Mouse (Mus musculus) urinary bladder, adult 2 months (tissue): Measurements from ENCODE around the gene Mgll. TPM values are rescaled to one million over a fixed set of nuclear protein-coding genes. Genes with fewer than 3 reads are reported as not detected.

Experiments
- DNase-seq: peaks from one replicate; pipeline ENCODE4 v3.0.0; 2022; ENCODE audit warnings: low spot score
- polyA plus RNA-seq: library from polyadenylated mRNA; depleted of rRNA; stranded (reverse); fragments of >200 nt; gene quantifications from 2 replicates; pipeline ENCODE4 v1.2.3, GENCODE M21; 2012

Mgll gene
- polyA plus RNA-seq, 1 experiment = 66.3 TPM

DNA sequence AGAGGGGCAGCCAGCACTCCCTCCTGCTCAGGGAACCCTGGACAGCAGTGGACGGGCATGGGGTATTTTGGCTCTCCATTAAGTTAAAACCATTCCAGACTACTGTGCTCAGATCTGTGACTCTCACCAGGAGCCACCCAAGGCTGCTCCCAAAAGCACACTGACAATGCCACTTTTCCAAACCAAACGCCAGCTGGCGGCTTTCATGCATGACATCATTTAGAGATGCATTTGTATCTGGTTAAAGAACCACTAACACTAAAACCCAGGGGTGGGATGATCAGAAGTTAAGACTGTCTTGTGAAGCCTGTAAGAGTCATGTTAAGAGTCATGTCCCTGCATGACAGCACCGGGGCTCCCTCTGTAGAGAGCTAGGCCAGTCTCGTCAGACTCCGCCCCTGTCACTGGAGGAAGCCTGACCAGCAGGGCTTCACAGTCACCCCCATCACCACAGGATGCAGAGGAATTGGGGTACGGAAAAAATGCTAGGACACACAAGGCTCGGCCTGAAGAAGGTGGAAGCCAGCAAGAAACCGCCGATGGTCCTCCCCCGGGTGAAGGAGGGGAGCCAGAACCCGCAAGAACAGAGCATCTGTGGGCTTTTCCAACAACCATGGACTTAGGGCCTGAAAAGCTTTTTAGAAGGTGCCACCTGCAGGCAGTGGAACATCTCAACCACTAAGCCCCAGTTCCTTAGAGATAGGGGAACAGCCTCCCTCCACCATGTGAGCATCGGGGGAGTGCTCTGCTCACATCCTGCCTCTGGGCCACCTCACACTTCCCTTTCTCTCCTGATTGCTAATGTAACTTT is 103.4 kb downstream of the Mgll start:
- DNase-seq = no peak

DNA sequence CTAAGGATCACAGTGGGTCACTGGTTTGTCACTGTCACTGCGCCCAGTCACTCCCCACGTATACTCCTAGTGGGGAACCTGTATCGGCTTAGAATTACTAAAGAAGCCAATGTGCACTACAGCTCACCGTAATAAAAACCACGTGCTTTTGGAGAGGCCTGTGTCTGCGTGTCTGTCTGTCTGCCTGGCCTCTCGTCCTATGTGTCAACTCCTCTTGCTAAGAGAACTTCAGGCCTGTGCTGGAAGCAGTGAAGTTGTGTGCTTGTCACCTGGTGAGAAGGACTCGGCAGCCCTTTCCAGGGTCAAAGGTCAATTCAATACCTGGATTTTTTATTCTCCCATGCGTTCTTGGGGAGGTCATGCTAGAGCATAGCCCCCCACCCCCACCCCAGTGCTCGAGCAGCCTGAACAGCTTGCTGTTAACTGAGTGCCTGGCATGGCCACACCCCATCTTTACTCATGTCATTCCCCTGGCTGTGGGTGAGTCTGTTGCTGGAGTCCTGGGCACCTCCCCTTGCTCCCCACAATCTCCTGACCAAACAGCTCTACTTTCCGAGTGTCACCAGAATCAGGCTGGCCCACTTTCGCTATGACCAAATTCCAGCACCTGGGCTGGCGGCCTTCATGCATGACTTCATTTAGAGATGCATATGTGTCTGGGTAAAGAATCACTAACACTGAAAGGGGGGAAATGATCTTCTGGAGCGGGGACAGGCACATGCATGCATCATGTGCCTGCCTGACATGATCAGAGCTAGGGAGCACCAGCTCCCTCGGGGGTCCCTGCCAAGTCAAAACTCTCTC is 104.2 kb downstream of the Mgll start:
- DNase-seq = no peak

DNA sequence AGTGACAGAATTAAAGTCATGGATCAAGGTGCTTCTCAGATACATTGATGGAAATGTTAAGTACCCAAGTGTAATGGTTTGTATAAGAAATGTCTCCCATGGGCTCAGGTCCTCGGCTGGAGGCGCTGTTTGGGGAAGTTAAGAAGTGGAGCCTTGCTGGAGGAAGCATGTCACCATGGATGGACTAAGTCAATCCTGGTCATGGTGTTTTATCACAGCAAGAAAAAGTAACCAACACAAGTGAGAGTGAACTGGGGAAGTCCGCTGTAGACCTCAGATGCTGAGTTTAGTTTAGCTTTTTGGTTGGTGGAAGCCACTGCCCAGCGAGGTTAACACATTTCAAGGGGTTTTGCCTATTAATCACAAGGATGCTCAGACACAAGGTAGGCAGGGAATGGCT is 105.4 kb downstream of the Mgll start:
- DNase-seq = no peak

DNA sequence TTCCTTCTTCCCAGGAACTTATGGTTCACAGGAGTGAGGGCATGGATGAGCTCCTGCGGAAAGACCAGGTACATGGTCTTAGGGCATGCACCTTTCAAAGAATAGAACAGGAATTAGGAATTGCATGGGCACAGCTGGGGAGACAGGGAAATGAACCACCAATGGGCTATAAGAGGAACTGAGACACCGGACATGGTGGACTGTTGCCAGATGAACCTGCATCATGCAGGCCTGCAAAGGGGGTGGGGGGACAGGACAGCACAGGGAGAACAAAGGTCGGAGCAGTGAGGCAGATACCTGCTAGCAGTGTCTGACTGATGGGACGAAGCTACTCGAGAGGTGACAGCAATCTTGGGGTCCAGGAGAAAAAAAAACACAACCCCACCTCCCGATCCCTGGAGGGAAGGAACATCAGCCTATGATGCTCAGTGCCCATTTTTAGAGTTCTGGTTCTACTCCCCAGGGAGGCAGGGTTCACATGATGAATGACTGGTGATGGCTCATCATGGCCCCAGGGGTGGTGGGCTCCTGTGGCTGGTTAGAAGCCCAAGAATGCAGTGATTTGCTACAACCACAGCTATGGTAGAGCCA is 106.0 kb downstream of the Mgll start:
- no peak for DNase-seq

DNA sequence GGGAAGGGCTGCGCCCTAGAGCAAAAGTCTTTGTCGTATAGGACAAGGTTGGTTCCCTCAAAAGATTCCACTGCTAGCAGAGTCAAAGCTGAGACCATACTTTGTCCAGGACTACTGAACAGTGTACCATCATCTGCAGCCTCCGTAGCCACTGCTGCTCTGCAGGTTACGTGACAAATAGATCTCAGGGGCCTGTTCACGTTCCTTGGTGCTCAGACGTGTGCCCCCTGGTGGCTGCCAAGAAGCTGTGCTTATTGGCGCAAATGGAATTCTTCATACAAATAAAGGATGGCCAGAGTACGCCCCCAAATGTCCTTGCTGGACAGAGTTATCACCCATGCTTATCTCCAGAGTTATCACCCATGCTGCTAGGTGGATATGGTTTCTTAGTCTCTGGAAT is 107.2 kb downstream of the Mgll start:
- no peak for DNase-seq

DNA sequence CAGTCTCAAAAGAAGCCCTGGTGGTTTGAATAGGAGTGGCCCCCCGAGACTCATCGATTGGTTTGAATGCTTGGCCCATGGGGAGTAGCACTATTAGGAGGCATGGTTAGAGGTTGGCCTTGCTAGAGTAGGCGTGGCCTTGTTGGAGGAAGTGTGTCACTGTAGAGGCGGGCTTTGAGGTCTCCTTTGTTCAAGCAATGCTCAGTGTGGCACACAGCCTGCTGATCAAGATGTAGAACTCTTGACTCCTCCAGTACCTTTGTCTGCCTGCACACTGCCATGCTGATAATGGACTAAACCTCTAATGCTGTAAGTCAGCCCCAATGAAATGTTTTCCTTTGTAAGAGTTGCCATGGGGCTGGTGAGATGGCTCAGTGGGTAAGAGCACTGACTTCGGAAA is 108.5 kb downstream of the Mgll start:
- DNase-seq = no peak

DNA sequence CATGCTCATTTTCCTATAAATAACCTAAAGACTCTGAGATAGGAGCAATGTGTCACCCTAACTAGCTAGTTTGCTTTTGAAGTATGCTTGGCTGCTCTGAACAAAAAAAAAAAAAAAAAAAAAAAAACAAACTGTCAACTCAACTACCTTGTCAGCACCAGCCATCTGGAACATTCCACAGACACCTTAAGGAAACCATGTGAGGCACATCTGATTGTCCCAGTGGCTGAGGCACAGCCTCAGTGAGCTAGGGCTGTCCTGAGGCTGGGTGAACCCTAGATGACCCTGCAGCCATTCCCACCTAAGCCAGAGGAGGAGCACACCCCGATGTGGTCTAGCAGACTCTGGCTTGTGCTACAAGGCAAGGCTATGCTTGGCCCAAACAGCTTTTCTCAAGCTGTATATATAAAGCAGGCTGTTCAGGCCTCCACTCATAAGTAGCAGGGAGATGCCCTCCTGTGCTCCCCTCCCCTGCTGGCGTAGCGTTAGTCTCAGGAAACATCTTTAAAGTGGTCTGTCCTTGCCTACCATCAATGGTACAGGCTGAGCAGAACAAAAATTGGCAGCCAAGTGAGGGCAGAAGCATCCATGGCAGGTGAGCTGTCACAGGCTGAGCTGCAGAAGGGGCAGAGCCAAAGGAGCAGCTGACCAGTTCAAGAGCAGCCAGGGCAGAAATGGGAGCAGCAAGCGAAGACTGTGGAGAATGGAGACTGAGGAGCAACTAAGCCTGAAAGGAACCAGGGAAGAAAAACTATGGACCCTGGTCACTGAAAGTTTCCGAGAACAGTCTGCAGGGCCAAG is 109.3 kb downstream of the Mgll start:
- DNase-seq = no peak

DNA sequence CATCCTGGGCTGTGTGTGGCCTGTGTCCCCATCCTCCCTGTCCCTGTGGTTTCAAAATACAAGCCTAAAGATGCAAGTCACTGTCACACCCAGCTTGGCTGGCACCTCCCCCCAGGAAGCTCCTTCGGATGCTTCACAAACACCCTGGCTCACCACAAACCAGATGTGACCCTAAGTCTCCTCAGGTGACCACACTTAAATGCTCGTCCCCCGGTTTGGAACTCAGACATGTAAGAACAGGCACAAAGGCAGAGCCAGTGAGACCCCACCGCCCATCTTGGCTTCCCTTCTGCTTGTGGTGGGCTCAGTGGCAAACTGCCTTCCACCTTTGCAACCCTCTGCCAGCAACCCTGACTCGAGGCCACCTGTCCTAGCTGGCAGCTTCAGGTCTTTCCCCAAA is 110.8 kb downstream of the Mgll start:
- DNase-seq = no peak

DNA sequence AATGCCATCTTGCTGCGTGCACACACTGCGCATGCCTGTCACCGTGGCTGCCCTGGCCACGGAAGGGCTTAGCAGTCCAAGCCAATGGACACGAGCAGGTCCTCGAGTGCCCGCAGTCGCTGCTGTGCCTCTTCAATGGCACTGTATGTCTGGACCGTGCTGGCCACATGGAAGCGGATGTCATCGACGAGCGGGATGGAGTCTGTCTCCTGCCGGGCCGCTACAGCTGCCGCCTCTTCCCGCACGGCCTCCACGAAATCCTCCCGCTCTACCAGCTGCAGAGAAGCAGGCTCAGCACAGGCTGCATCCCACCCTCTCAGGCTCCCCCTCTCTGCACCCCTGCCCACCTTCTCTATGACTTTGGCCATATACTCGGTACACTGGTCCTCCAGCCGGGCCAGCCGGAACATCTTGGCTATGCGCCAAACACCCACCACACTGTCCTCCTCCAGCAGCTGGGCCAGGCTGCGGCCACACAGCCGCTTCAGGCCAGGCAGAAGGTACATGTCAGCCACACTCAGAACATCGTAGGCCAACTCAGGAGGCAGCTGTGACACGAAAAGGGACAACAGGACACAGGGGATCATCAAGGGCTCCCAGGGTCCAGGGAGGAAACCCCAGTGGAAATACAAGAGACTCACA is 112.1 kb downstream of the Mgll start:
- no peak for DNase-seq

DNA sequence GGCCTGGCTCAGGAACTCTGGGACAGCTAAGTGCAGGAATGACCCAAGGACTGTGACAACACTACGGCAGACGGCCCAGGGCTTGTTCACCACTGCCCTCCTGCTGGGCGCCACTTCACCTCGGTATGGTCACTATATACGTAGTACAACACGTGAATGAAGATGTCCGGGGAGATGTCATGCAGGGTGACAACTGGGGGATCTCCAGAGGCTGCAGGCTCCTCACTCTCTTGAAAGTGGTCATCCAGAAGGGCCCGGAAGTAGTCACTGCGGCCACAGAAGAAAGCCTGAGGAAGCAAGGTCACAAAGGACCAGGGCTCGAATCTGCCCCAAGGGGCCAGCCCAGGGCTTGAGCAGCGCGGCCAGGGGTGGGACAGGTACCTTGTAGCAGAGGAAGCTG is 113.8 kb downstream of the Mgll start:
- DNase-seq = no peak

DNA sequence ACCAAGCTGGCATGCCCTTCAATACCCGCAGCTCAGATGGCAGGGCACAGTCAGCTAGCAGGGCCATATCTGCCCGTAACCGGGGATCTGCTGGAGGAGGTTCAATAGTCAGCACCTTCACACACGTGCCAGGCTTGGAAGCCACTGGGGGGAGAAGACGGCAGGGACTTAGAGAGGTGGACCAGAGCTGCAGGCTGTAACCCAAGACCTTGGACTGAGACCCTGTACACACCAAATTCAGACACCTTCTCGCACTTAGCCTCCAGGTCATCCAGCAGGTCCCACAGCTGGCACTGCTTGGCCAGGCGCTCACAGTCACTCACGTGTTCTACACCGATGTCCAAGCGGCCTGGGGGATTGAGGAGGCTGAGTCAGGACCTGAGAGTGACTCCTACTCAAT is 114.4 kb downstream of the Mgll start:
- no peak for DNase-seq

DNA sequence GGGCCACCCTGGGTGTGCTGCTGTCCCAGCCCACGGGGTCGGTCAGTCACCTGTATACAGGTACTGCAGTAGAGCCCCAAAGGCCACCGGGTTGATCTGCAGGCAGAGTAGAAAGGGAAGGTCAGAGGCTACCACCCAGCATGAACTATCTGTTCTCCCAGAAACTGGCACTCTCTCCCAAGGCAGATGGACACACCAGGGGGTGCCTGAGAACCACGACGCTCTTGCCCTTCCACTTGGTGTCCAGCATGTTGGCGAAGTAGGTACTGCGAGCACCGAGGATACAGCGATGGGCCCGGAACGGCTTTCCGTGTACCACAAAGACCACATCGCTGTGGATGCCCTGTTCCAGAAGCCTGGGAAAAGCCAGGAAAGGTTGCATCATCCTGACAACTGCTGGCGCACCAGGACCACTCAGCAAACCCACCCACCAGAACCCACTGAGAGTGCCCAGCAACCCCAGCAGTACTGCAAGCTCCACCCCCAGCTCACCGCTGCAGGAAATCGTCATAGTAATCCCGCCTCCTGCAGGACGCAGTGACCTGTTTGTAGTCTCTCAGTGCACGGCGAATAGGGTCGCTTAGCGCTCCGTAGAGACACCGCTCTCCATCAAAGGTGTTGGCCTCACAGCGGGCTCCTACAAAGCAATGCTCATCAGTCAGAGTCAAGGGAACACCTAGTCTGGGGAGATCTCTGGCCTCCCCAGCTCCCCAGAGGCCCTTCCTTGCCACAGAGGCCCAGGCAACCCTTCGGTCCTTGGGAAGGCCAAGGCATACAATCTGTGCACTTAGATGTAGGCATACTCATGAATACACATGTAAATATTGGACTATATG is 115.1 kb downstream of the Mgll start:
- DNase-seq = no peak

DNA sequence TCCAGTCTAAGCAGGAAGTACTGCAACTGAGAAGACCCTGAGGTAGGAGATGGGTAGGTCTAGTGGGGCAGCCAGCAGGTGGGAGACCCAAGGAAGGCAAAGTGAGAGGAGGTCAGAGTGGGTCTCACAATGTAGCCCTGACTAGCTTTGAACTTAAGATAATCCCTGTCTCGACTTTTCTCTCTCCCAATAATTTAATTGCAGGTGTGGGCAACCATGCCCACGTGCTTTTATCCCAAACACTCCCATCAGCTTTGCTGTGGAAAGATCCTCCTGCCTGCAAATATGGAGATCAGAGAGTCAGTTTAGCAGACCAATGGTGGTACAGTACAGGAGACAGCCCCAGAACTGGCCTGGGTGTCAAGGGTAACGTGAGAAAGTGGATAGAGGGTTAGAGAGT is 116.0 kb downstream of the Mgll start:
- no peak for DNase-seq

DNA sequence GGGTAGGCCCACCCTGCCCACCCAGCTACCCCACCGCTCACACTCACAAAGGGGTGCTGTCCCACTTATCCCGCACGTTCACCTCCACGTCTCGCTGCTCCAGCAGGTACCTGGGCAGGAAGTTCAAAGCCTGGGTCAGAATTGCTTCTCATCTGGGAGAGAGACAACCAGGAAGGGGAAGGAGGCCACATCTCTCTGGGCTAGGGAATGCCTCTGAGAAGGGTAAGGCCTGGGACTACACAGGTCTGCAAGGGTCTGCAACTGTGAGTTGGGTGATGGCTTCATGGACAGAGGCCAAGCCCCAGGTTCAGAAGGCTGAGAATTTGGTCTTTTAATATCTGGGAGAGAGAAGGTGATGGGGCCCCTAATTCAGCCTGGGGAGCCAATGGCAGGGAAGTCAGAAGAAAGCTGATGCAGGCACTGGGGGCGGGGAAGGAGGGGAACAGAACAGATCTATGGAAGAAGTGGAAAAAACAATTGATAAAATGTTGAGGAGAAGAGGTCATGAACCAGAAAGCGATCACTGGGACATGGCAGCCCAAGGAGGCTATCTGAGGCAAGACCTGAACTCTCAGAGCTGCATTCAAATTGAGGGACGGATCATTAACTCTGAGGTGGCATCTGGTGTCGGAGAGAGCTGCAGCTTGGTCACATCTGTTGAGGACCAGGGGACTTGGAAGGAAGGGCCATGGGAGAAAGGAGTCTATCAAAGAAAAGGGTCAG is 116.7 kb downstream of the Mgll start:
- no peak for DNase-seq

DNA sequence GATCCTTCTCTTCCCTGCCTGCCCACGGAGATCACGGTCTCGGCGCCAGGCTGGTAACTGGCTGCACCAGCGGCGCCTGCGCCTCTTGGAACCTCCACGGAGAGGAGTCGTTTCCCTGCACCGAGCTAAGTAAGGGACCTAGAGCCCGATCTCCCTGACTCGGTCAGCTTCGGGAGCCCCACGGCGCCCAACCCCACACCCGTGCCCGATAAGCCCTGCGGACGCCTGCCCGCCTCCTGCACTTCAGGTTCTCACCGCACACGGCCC is 117.2 kb downstream of the Mgll start:
- DNase-seq = no peak

DNA sequence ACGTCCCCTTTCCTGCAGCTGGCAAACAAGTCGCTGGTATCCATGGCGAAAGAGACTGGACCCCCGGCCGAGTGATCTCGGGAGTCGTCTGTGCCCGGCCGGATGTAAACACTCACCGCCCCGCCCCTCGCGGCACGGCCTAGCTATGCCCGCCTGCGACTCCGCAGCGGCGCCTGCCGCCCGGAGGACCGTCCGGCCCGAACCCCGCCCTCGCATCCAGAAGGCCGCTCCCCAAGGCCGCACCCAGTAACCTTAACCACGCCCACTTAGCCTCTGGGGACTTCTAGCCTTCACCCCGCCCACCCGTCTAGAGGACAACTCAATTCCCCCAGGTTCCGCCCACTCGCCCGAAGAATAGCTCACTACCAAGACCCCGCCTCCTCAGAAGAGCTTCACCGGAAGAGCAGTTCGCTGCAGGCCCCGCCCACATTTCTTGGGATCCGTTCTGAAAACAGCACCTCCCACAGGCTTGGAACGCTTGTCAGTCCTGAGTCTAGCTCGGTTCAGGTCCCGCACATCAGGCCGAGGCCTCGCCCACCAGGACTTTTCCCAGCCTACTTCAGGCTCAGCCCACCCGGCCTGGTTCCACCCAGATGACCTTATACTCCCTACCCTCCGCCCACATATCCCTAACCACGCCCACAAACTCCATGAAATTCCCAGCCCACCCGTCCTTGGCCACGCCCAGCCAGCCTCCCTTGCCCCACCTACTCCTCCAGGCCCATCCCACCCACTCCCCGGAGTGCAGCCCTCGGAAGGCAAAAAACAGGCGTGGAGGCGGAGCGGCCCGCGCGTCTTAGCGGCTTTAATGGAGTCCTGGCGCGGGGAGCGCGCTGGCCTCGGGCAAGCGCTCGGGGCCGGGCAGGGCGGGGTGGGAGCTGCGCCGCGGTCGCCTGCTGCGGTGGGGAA is 117.8 kb downstream of the Mgll start, which contains the start of gene Abtb1:
TSS of gene Abtb1 (minus strand) at position 204 of the 909 bp plus-strand sequence.
- DNase-seq = peak; percentile 89

DNA sequence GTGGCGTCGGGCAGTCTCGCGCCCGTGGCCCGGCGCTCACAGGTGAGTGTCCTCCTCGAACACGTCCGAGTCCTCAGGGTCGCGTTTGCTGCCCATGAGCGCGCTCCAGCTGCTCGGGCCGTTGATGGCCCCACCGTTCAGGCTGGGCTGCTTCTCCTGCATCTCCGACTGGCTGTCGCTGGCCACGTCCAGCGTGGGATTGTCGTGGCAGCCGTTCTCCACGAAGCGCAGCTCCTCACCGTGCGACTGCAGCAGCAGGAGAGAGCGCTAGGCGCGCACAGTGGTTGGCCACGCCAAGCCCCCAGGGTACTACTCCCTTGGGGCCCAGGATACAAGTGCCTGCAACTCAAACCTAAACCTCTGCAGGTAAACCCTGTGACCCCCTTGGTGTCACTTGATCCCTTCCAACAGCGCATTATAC is 118.5 kb downstream of the Mgll start:
- no peak for DNase-seq

DNA sequence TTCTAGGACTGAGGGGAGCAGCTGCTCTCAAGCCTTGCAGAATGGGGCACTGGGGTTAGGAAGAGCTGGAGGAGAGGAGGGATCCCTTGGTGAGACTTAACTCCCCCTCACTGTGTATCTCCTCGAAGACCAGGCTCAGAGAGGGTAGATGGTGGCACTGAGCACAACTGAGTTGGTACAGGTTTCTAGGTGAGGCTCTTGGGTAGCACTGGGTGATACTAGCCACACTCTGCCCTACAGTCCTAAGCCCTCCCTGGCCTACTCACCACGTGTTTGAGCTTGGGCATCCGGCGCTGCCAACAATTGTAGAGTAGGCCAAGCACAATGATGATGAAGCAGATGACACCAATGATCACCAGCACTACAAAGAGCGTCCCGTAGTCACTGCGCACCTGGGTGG is 119.0 kb downstream of the Mgll start:
- DNase-seq = no peak
